Mouse (Mus musculus): Measurements from ENCODE around the gene Hba-a2. TPM values are rescaled to one million over a fixed set of nuclear protein-coding genes. Genes with fewer than 3 reads are reported as not detected.

Gene Hba-a2
- polyA plus RNA-seq, 1 experiment from 2014 or later = 165,200 TPM

- Histone ChIP-seq H3K4me1 (ENCODE audit: control insufficient read depth, low read depth, low read length) (peaks cover 2% of the 10 kb centered on the region; the same call in 1 of the 2 replicates), H3K4me3 (ENCODE audit: low read depth, low read length) (no peak overlapping the region), H3K27ac (ENCODE audit: low read length) (no peak overlapping the region), H3K4me2 (ENCODE audit: low read depth, low read length) (no peak overlapping the region), H3K27me3 (ENCODE audit: control insufficient read depth, insufficient read depth, low read depth, low read length) (peaks cover 3% of the 10 kb centered on the region; the same call in 1 of the 2 replicates), H3K36me3 (ENCODE audit: control insufficient read depth, insufficient read depth) (no peaks in the 10 kb centered on the region), H3K9ac (ENCODE audit: low read depth, low read length) (no peak overlapping the region), H3K9me3 (replicated peaks; ENCODE audit: control insufficient read depth, low read length) (no peaks in the 10 kb centered on the region)
- ATAC-seq (ENCODE audit: low read depth) = no peak
- 34% methylated on average over 17 of the region's 17 CpGs for WGBS (ENCODE audit: insufficient replicate concordance)
Observed at GRCm38 (mm10) chr11:32340476-32341473, 44.5 kb downstream of the Hba-a2 start.

DNA sequence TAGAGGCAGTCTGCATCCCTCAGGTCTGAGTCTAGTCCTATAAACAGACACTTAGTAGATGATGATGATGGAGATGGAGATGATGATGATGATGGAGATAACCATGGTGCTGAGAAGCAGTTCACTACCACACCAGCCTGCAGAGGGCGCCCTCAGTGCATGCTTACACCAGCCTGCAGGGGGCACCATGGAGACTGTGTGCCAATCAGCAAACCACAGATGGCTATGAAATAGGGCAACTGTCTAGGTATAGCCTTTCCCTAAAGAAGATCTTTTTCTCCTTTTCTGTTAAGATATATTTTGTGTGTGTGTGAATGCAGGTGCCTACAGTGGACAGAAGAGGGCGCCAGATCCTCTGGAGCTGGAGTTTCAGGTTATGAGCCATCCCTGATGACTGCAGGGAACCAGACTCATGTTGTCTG, 46.5 kb downstream of the Hba-a2 start:
- WGBS (ENCODE audit: insufficient replicate concordance) = 10% methylated on average over 2 of the region's 2 CpGs

DNA sequence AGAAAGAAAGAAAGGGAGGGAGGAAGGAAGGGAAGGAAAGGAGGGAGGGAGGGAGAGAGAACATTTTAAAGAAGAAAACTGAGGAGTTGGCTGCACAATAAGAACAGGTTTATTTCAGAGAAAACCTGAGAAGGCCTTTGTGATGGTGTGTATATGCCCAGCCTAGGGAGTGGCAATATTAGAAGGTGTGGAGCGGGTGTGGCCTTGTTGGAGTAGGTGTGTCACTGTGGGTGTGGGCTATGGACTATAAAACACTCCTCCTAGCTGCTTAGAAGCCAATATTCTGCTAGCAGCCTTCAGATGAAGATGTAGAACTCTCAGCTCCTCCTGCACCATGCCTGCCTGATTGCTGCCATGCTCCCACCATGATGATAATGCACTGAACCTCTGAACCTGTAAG, 47.1 kb downstream of the Hba-a2 start:
- peaks cover 24% of the 10 kb centered on the region for H3K27me3 ChIP-seq (ENCODE audit: control insufficient read depth, insufficient read depth, low read depth, low read length)
- 76% methylated on average over 1 of the region's 1 CpGs for WGBS (ENCODE audit: insufficient replicate concordance)

More for the DNA sequence above, 46.5 kb downstream of the Hba-a2 start:
- ATAC-seq (ENCODE audit: low read depth) = no peak
- Histone ChIP-seq H3K9me3 (replicated peaks; ENCODE audit: control insufficient read depth, low read length) (no peaks in the 10 kb centered on the region), H3K27me3 (ENCODE audit: control insufficient read depth, insufficient read depth, low read depth, low read length) (peaks cover 18% of the 10 kb centered on the region), H3K9ac (ENCODE audit: low read depth, low read length) (no peak overlapping the region), H3K36me3 (ENCODE audit: control insufficient read depth, insufficient read depth) (no peaks in the 10 kb centered on the region), H3K4me2 (ENCODE audit: low read depth, low read length) (no peak overlapping the region), H3K27ac (ENCODE audit: low read length) (no peak overlapping the region), H3K4me3 (ENCODE audit: low read depth, low read length) (no peak overlapping the region), H3K4me1 (ENCODE audit: control insufficient read depth, low read depth, low read length) (peaks cover 5% of the 10 kb centered on the region; the same call in 1 of the 2 replicates)

GRCm38 (mm10) chr11:32345504-32346297, 49.4 kb downstream of the Hba-a2 start:
- WGBS (ENCODE audit: insufficient replicate concordance) = 55% methylated on average over 6 of the region's 6 CpGs
- Histone ChIP-seq H3K36me3 (ENCODE audit: control insufficient read depth, insufficient read depth) (no peaks in the 10 kb centered on the region), H3K4me3 (ENCODE audit: low read depth, low read length) (no peak overlapping the region), H3K4me2 (ENCODE audit: low read depth, low read length) (no peak overlapping the region), H3K27me3 (ENCODE audit: control insufficient read depth, insufficient read depth, low read depth, low read length) (peaks cover 28% of the 10 kb centered on the region), H3K9ac (ENCODE audit: low read depth, low read length) (no peak overlapping the region), H3K9me3 (replicated peaks; ENCODE audit: control insufficient read depth, low read length) (no peaks in the 10 kb centered on the region), H3K27ac (ENCODE audit: low read length) (no peak overlapping the region), H3K4me1 (ENCODE audit: control insufficient read depth, low read depth, low read length) (peaks cover 9% of the 10 kb centered on the region; the same call in 1 of the 2 replicates)
- ATAC-seq (ENCODE audit: low read depth) = no peak

More for the DNA sequence above, 47.1 kb downstream of the Hba-a2 start:
- H3K27ac ChIP-seq (ENCODE audit: low read length) = no peak overlapping the region
- no peaks in the 10 kb centered on the region for H3K9me3 ChIP-seq (replicated peaks; ENCODE audit: control insufficient read depth, low read length)
- H3K4me1 ChIP-seq (ENCODE audit: control insufficient read depth, low read depth, low read length) = peaks cover 8% of the 10 kb centered on the region; the same call in 1 of the 2 replicates
- H3K4me2 ChIP-seq (ENCODE audit: low read depth, low read length) = no peak overlapping the region
- ATAC-seq (ENCODE audit: low read depth) = no peak
- no peak overlapping the region for H3K4me3 ChIP-seq (ENCODE audit: low read depth, low read length)
- H3K36me3 ChIP-seq (ENCODE audit: control insufficient read depth, insufficient read depth) = no peaks in the 10 kb centered on the region
- H3K9ac ChIP-seq (ENCODE audit: low read depth, low read length) = no peak overlapping the region

Other genes with a start within 250 kb of the Hba-a2 start
- gene Il9r, start 96.2 kb upstream of the Hba-a2 start, polyA plus RNA-seq (2015; fragmentation: Nextera tagmentation; extraction: Ambion mirVana) = not detected in 2 replicates
- 58.1 and 63.4 TPM in 2 replicates for gene Snrnp25, start 91.1 kb upstream of the Hba-a2 start, polyA plus RNA-seq (2015; fragmentation: Nextera tagmentation; extraction: Ambion mirVana)
- gene Rhbdf1, start 74.2 kb upstream of the Hba-a2 start, polyA plus RNA-seq (2015; fragmentation: Nextera tagmentation; extraction: Ambion mirVana) = 5.8 and 6.5 TPM in 2 replicates
- 18.5 and 19.6 TPM in 2 replicates for gene Mpg, start 70.0 kb upstream of the Hba-a2 start, polyA plus RNA-seq (2015; fragmentation: Nextera tagmentation; extraction: Ambion mirVana)
- 30.8 and 31.5 TPM in 2 replicates for gene Nprl3, start 28.8 kb upstream of the Hba-a2 start, polyA plus RNA-seq (2015; fragmentation: Nextera tagmentation; extraction: Ambion mirVana)
- gene Hba-x, start 20.1 kb upstream of the Hba-a2 start, polyA plus RNA-seq (2015; fragmentation: Nextera tagmentation; extraction: Ambion mirVana) = 43.7 and 47.4 TPM in 2 replicates
- gene Hba-a1, start 13.0 kb upstream of the Hba-a2 start, polyA plus RNA-seq (2015; fragmentation: Nextera tagmentation; extraction: Ambion mirVana) = 72,809 and 72,929 TPM in 2 replicates
- gene Hbq1b, start 9.5 kb upstream of the Hba-a2 start, polyA plus RNA-seq (2015; fragmentation: Nextera tagmentation; extraction: Ambion mirVana) = 158 and 159 TPM in 2 replicates
- 6.4 and 7.3 TPM in 2 replicates for gene Hbq1a, start 3.6 kb downstream of the Hba-a2 start, polyA plus RNA-seq (2015; fragmentation: Nextera tagmentation; extraction: Ambion mirVana)
- 0.82 and 1.3 TPM in 2 replicates for gene Sh3pxd2b, start 51.3 kb downstream of the Hba-a2 start, polyA plus RNA-seq (2015; fragmentation: Nextera tagmentation; extraction: Ambion mirVana)
- 3.8 and 4.5 TPM in 2 replicates for gene Ubtd2, start 158.9 kb downstream of the Hba-a2 start, polyA plus RNA-seq (2015; fragmentation: Nextera tagmentation; extraction: Ambion mirVana)
- gene Efcab9, start 235.6 kb downstream of the Hba-a2 start, polyA plus RNA-seq (2015; fragmentation: Nextera tagmentation; extraction: Ambion mirVana) = 0.13 and 0.34 TPM in 2 replicates
- gene Stk10, start 236.8 kb downstream of the Hba-a2 start, polyA plus RNA-seq (2015; fragmentation: Nextera tagmentation; extraction: Ambion mirVana) = 3.6 and 4.8 TPM in 2 replicates